Mouse (Mus musculus): Measurements from ENCODE around the gene Cdca5.

- TF ChIP-seq POLR2A (IDR thresholded peaks at IDR 0.05; ENCODE audit: borderline replicate concordance, insufficient read depth, low read length), result no peak
- no peak for TF ChIP-seq CTCF (IDR thresholded peaks at IDR 0.05; ENCODE audit: borderline replicate concordance, insufficient read depth, low read depth, low read length)
Measured at GRCm38 (mm10) chr19:6116113-6116850, 31.5 kb downstream of the Cdca5 start.
